Mouse (Mus musculus) liver, adult 2 months (tissue): ENCODE results near the gene Gm5431. TPM values are rescaled to one million over a fixed set of nuclear protein-coding genes. Genes with fewer than 3 reads are reported as not detected.
A peak's percentile ranks its signal among the peaks of the same experiment; 100 is the strongest.

Experiments used
- DNase-seq: peaks from one replicate; pipeline ENCODE4 v3.0.0-alpha.2; 2011; ENCODE audit warnings: low read depth, low spot score; ENCODE audit errors: extremely low read depth
- H3K27ac ChIP-seq: fragments of 200-500 bp; replicated peaks from 2 replicates; pipeline ENCODE4 v1.5.1; 2012; ENCODE audit warnings: low read depth, mild to moderate bottlenecking, control low read depth, inconsistent platforms, low read length; ENCODE audit not compliant: insufficient read depth
- H3K27me3 ChIP-seq: fragments of 200-500 bp; 2 replicates; pipeline ENCODE4 v1.6.1; 2012; ENCODE audit warnings: mild to moderate bottlenecking, moderate library complexity, low read length, inconsistent platforms; ENCODE audit not compliant: control insufficient read depth, insufficient read depth
- H3K36me3 ChIP-seq: fragments of 200-500 bp; 2 replicates; pipeline ENCODE4 v1.6.1; 2012; ENCODE audit warnings: low read length, inconsistent platforms; ENCODE audit not compliant: control insufficient read depth, insufficient read depth
- H3K4me1 ChIP-seq: fragments of 200-500 bp; 2 replicates; pipeline ENCODE4 v1.6.1; 2011; ENCODE audit warnings: low read length; ENCODE audit not compliant: control insufficient read depth, insufficient read depth
- H3K4me3 ChIP-seq: fragments of 200-500 bp; 2 replicates; pipeline ENCODE4 v1.5.1; 2011; ENCODE audit warnings: low read depth, mild to moderate bottlenecking, control low read depth, low read length, moderate library complexity; ENCODE audit not compliant: insufficient read depth
- H3K79me2 ChIP-seq: fragments of 200-500 bp; 2 replicates; pipeline ENCODE4 v1.6.1; 2012; ENCODE audit warnings: inconsistent platforms, mild to moderate bottlenecking, low read length, moderate library complexity; ENCODE audit not compliant: control insufficient read depth, insufficient read depth
- H3K9ac ChIP-seq: fragments of 200-500 bp; 2 replicates; pipeline ENCODE4 v1.6.1; 2012; ENCODE audit warnings: low read depth, mild to moderate bottlenecking, control low read depth, inconsistent platforms, low read length
- CTCF ChIP-seq: fragments of 200-500 bp; IDR thresholded peaks from 2 replicates; pipeline ENCODE4 v1.5.1; 2011; ENCODE audit warnings: low read depth, low read length, control low read depth
- POLR2A ChIP-seq: fragments of 200-500 bp; IDR thresholded peaks from 2 replicates; pipeline ENCODE4 v1.6.1; 2011; ENCODE audit warnings: low read length, control low read depth; ENCODE audit not compliant: insufficient read depth; ENCODE audit errors: extremely low read depth
- WGBS: fragments of 180-500 bp; shearing (Covaris S2); methylation state at CpG from one replicate; pipeline ENCODE4 v1.1.7; 2018; 5-methylcytosine and 5-hydroxymethylcytosine counted together
- polyA plus RNA-seq: library from polyadenylated mRNA; depleted of rRNA; stranded (reverse); fragments of >200 nt; gene quantifications from 2 replicates; pipeline ENCODE4 v1.2.3, GENCODE M21; 2012
- total RNA-seq: library from RNA; depleted of rRNA; stranded (reverse); fragments of >200 nt; gene quantifications from 2 replicates; pipeline ENCODE4 v1.2.3, GENCODE M21; 2014

The Gm5431 gene
- total and polyA plus RNA-seq, 2 experiments = 0.12 to 1.9 TPM

- Histone ChIP-seq H3K79me2 (peaks cover 3% of the 10 kb centered on the region; the same call in 1 of the 2 replicates), H3K36me3 (peaks cover 12% of the 10 kb centered on the region), H3K4me1 (peaks cover 22% of the 10 kb centered on the region), H3K27ac (peak within 1 kb of the TSS; percentile 96), H3K27me3 (no peaks in the 10 kb centered on the region), H3K4me3 (peak within 1 kb of the TSS; percentile 70), H3K9ac (peak within 1 kb of the TSS; percentile 92)
- under 1% methylated on average over 19 of the region's 19 CpGs for WGBS
- peak; percentile 73 for DNase-seq
- TF ChIP-seq CTCF = peak; percentile 28; the same call in 1 of the 2 replicates
- TF ChIP-seq POLR2A = no peak
Observed at GRCm38 (mm10) chr11:48871201-48871772, 30.7 kb downstream of the Gm5431 start, which contains the start of gene Irgm1. Gene Irgm1 (minus strand): TSS chr11:48871683.

GRCm38 (mm10) chr11:48870781-48871180 is 31.2 kb downstream of the Gm5431 start:
- Histone ChIP-seq H3K36me3 (peaks cover 17% of the 10 kb centered on the region), H3K79me2 (peaks cover 3% of the 10 kb centered on the region; the same call in 1 of the 2 replicates), H3K4me3 (peak overlapping the region; percentile 70), H3K9ac (peak overlapping the region; percentile 92), H3K27ac (peak overlapping the region; percentile 96), H3K4me1 (peaks cover 22% of the 10 kb centered on the region), H3K27me3 (no peaks in the 10 kb centered on the region)
- 1% methylated on average over 7 of the region's 7 CpGs for WGBS
- TF ChIP-seq POLR2A = no peak
- TF ChIP-seq CTCF = no peak
- DNase-seq = no peak

GRCm38 (mm10) chr11:48869380-48870110 is 32.5 kb downstream of the Gm5431 start:
- Histone ChIP-seq H3K27me3 (no peaks in the 10 kb centered on the region), H3K4me3 (peak overlapping the region; percentile 42), H3K36me3 (peaks cover 25% of the 10 kb centered on the region), H3K4me1 (peaks cover 20% of the 10 kb centered on the region), H3K27ac (peak overlapping the region; percentile 2), H3K79me2 (peaks cover 3% of the 10 kb centered on the region; the same call in 1 of the 2 replicates), H3K9ac (peak overlapping the region; percentile 50)
- WGBS = 2% methylated on average over 7 of the region's 7 CpGs
- peak; percentile 30 for DNase-seq
- TF ChIP-seq POLR2A = no peak
- TF ChIP-seq CTCF = no peak

- 95% methylated on average over 9 of the region's 9 CpGs for WGBS
Observed at GRCm38 (mm10) chr11:48866481-48866880, 35.5 kb downstream of the Gm5431 start.

GRCm38 (mm10) chr11:48863808-48864207 is 38.2 kb downstream of the Gm5431 start:
- Histone ChIP-seq H3K4me3 (no peak overlapping the region), H3K79me2 (no peaks in the 10 kb centered on the region), H3K27ac (no peak overlapping the region), H3K27me3 (no peaks in the 10 kb centered on the region), H3K36me3 (peaks cover 25% of the 10 kb centered on the region), H3K4me1 (peaks cover 2% of the 10 kb centered on the region), H3K9ac (no peak overlapping the region)
- TF ChIP-seq POLR2A = no peak
- no peak for TF ChIP-seq CTCF
- DNase-seq = no peak
- WGBS = 77% methylated on average over 3 of the region's 3 CpGs

More at GRCm38 (mm10) chr11:48866481-48866880, 35.5 kb downstream of the Gm5431 start:
- TF ChIP-seq POLR2A (no peak), CTCF (no peak)
- H3K36me3 ChIP-seq = peaks cover 25% of the 10 kb centered on the region
- H3K4me3 ChIP-seq = no peak overlapping the region
- H3K4me1 ChIP-seq = peaks cover 10% of the 10 kb centered on the region
- DNase-seq = no peak
- no peak overlapping the region for H3K9ac ChIP-seq
- no peak overlapping the region for H3K27ac ChIP-seq
- no peaks in the 10 kb centered on the region for H3K27me3 ChIP-seq
- peaks cover 3% of the 10 kb centered on the region; the same call in 1 of the 2 replicates for H3K79me2 ChIP-seq

- H3K36me3 ChIP-seq = peaks cover 23% of the 10 kb centered on the region
- H3K27ac ChIP-seq = no peak overlapping the region
- H3K4me1 ChIP-seq = peaks cover 1% of the 10 kb centered on the region; the same call in 1 of the 2 replicates
- WGBS = 29% methylated on average over 1 of the region's 1 CpGs
- TF ChIP-seq POLR2A (no peak), CTCF (no peak)
- no peak for DNase-seq
- H3K79me2 ChIP-seq = no peaks in the 10 kb centered on the region
- H3K9ac ChIP-seq = no peak overlapping the region
- no peak overlapping the region for H3K4me3 ChIP-seq
- H3K27me3 ChIP-seq = no peaks in the 10 kb centered on the region
Observed at GRCm38 (mm10) chr11:48862784-48863319, 39.2 kb downstream of the Gm5431 start.
